Mouse (Mus musculus): ENCODE data around the gene Abca1.

GRCm38 (mm10) chr4:53145434-53146168 lies 14.1 kb downstream of the Abca1 start:
- peak; percentile 62 for TF ChIP-seq CTCF (IDR thresholded peaks at IDR 0.05)
- TF ChIP-seq POLR2A (IDR thresholded peaks at IDR 0.05; ENCODE audit: insufficient read depth, low read depth, low read length): no peak
- no peak for TF ChIP-seq EP300 (IDR thresholded peaks at IDR 0.05; ENCODE audit: insufficient read depth, low read depth, low read length)

All from heart, adult 2 months (tissue).